Mouse (Mus musculus): ENCODE data around the gene Plcb1.
"Not testable (repeated sequence)": the region's sequence is repeated elsewhere in the genome, so short reads cannot be mapped to it uniquely, and the experiment has no call there.

The Plcb1 gene

GRCm38 (mm10) chr2:135307787-135308186, 521.9 kb downstream of the Plcb1 start:
- no peak for DNase-seq (ENCODE audit: low spot score)

GRCm38 (mm10) chr2:135315980-135316379, 530.1 kb downstream of the Plcb1 start:
- no peak for DNase-seq (ENCODE audit: low spot score)

- DNase-seq (ENCODE audit: low spot score): no peak
These were observed 532.3 kb downstream of the Plcb1 start for GRCm38 (mm10) chr2:135318136-135318535.

GRCm38 (mm10) chr2:135323276-135323954, 537.5 kb downstream of the Plcb1 start:
- DNase-seq (ENCODE audit: low spot score): no peak

- peak; percentile 89 for DNase-seq (ENCODE audit: low spot score)
These were observed 538.1 kb downstream of the Plcb1 start for GRCm38 (mm10) chr2:135323955-135324302.

GRCm38 (mm10) chr2:135328756-135329155, 542.9 kb downstream of the Plcb1 start:
- DNase-seq (ENCODE audit: low spot score): peak; percentile 75

- DNase-seq (ENCODE audit: low spot score): peak; percentile 86
These were observed 544.1 kb downstream of the Plcb1 start for GRCm38 (mm10) chr2:135329782-135330545.

GRCm38 (mm10) chr2:135331868-135332267, 546.0 kb downstream of the Plcb1 start:
- DNase-seq (ENCODE audit: low spot score): no peak

- peak; percentile 46 for DNase-seq (ENCODE audit: low spot score)
These were observed 570.4 kb downstream of the Plcb1 start for GRCm38 (mm10) chr2:135356311-135356710.

- DNase-seq (ENCODE audit: low spot score): peak; percentile 76
These were observed 575.9 kb downstream of the Plcb1 start for GRCm38 (mm10) chr2:135361798-135362197.

- no peak for DNase-seq (ENCODE audit: low spot score)
These were observed 577.1 kb downstream of the Plcb1 start for GRCm38 (mm10) chr2:135362948-135363347.

GRCm38 (mm10) chr2:135370259-135370835, 584.5 kb downstream of the Plcb1 start:
- DNase-seq (ENCODE audit: low spot score): peak; percentile 45

GRCm38 (mm10) chr2:135380796-135381195, 594.9 kb downstream of the Plcb1 start:
- not testable (repeated sequence) for DNase-seq (ENCODE audit: low spot score)

- no peak for DNase-seq (ENCODE audit: low spot score)
These were observed 595.5 kb downstream of the Plcb1 start for GRCm38 (mm10) chr2:135381396-135381795.

GRCm38 (mm10) chr2:135387990-135388389, 602.1 kb downstream of the Plcb1 start:
- DNase-seq (ENCODE audit: low spot score): peak; percentile 43

GRCm38 (mm10) chr2:135394698-135395097, 608.8 kb downstream of the Plcb1 start:
- DNase-seq (ENCODE audit: low spot score): no peak

GRCm38 (mm10) chr2:135396375-135396774, 610.5 kb downstream of the Plcb1 start:
- DNase-seq (ENCODE audit: low spot score): no peak

- no peak for DNase-seq (ENCODE audit: low spot score)
These were observed 612.1 kb downstream of the Plcb1 start for GRCm38 (mm10) chr2:135397970-135398369.

GRCm38 (mm10) chr2:135399760-135400159, 613.9 kb downstream of the Plcb1 start:
- no peak for DNase-seq (ENCODE audit: low spot score)

GRCm38 (mm10) chr2:135402916-135403315, 617.0 kb downstream of the Plcb1 start:
- peak; percentile 68 for DNase-seq (ENCODE audit: low spot score)

- DNase-seq (ENCODE audit: low spot score): no peak
These were observed 617.5 kb downstream of the Plcb1 start for GRCm38 (mm10) chr2:135403344-135403743.

- DNase-seq (ENCODE audit: low spot score): no peak
These were observed 618.2 kb downstream of the Plcb1 start for GRCm38 (mm10) chr2:135404095-135404494.

Measured in embryo, embryonic 10 days (tissue).